Mouse (Mus musculus) liver, embryonic 16.5 days (tissue): ENCODE results near the gene Dlx6. TPM values are rescaled to one million over a fixed set of nuclear protein-coding genes. Genes with fewer than 3 reads are reported as not detected.

Experiments
- ATAC-seq: fragments of 200-750 bp; cut with Nextera tagmentation; 2 replicates; pipeline ENCODE4 v1.8.0; 2017; ENCODE audit warnings: low read depth, mild to moderate bottlenecking, moderate number of reproducible peaks, moderate library complexity
- H3K27ac ChIP-seq: fragments of 300-500 bp; sonication (generic); 2 replicates; pipeline ENCODE4 v1.5.1; 2014; ENCODE audit warnings: mild to moderate bottlenecking, low read length
- H3K27me3 ChIP-seq: fragments of 300-500 bp; sonication (generic); 2 replicates; pipeline ENCODE4 v1.6.1; 2014; ENCODE audit warnings: low read depth, low read length, mixed read lengths; ENCODE audit not compliant: control insufficient read depth, insufficient read depth
- H3K36me3 ChIP-seq: fragments of 300-500 bp; sonication (generic); 2 replicates; pipeline ENCODE4 v1.6.1; 2014; ENCODE audit warnings: mild to moderate bottlenecking; ENCODE audit not compliant: control insufficient read depth, insufficient read depth
- H3K4me1 ChIP-seq: fragments of 300-500 bp; sonication (generic); 2 replicates; pipeline ENCODE4 v1.6.1; 2014; ENCODE audit warnings: low read depth, low read length, mixed read lengths; ENCODE audit not compliant: control insufficient read depth
- H3K4me2 ChIP-seq: fragments of 300-500 bp; sonication (generic); 2 replicates; pipeline ENCODE4 v1.6.1; 2014; ENCODE audit warnings: low read depth, low read length, mixed read lengths
- H3K4me3 ChIP-seq: fragments of 300-500 bp; sonication (generic); 2 replicates; pipeline ENCODE4 v1.5.1; 2014; ENCODE audit warnings: low read depth, mild to moderate bottlenecking, low read length
- H3K9ac ChIP-seq: fragments of 300-500 bp; sonication (generic); 2 replicates; pipeline ENCODE4 v1.6.1; 2014; ENCODE audit warnings: low read depth, low read length
- H3K9me3 ChIP-seq: fragments of 300-500 bp; sonication (generic); replicated peaks from 2 replicates; pipeline ENCODE4 v1.6.1; 2016; ENCODE audit warnings: low read length; ENCODE audit not compliant: control insufficient read depth
- WGBS: fragments of 180-500 bp; shearing (Covaris S2); extraction: QIAGEN DNeasy Blood & Tissue Kit; methylation state at CpG from one replicate; pipeline ENCODE4 v1.1.7; 2014; ENCODE audit not compliant: insufficient replicate concordance; 5-methylcytosine and 5-hydroxymethylcytosine counted together
- polyA plus RNA-seq: library from polyadenylated mRNA; unstranded; fragments of >200 nt; fragmentation: Nextera tagmentation; extraction: Ambion mirVana; gene quantifications from 2 replicates; pipeline ENCODE4 v1.2.1, GENCODE M21; 2015

The Dlx6 gene
- polyA plus RNA-seq: not detected in 2 replicates

DNA sequence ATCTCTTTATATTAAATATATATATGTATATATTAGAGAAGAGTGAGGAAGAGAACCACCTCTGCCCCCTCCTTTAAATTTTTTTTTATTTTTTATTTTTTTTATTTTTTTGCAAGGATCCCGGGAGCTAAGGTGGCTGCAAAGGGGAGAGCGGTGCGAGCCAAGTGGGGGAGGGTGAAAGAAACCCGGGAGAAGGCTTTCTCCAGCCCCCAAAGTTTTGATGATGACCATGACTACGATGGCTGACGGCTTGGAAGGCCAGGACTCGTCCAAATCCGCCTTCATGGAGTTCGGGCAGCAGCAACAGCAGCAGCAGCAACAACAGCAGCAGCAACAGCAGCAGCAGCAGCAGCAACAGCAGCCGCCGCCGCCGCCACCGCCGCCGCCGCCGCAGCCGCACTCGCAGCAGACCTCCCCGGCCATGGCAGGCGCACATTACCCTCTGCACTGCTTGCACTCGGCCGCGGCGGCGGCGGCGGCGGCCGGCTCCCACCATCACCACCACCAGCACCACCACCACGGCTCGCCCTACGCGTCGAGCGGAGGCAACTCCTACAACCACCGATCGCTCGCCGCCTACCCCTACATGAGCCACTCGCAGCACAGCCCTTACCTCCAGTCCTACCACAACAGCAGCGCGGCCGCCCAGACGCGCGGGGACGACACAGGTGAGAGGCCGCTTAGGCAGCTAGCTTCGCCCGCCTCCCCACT is at the start of gene Dlx6:
Gene Dlx6 (plus strand): TSS at position 175 of the 711 bp plus-strand sequence.
- Histone ChIP-seq H3K36me3 (no peaks in the 10 kb centered on the region), H3K4me1 (peaks cover 7% of the 10 kb centered on the region), H3K4me2 (peak within 1 kb of the TSS; percentile 51), H3K27me3 (peaks cover 81% of the 10 kb centered on the region), H3K27ac (no peak within 1 kb of the TSS), H3K4me3 (peak within 1 kb of the TSS; percentile 32), H3K9ac (no peak within 1 kb of the TSS), H3K9me3 (no peaks in the 10 kb centered on the region)
- WGBS: 0% methylated on average over 28 of the region's 52 CpGs
- ATAC-seq: no peak

DNA sequence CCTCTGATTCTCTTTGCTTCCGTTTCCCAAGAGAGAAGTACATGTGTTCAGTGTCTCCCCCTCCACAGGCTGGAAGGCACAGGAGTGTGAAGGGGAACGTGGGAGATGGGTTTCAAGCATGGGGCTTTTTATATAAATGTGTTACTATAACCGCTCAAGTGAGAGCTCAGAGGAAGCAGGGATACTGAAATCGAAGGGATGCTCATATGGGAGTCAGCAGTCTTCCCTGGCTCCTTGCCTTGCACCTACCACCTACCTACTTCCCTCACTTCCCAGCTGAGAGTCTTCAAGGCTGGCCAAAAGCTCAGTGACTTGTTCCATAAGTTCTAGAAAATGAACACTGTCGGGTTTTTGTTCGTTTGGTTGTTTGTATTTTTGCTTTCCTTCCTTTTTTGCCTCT is 46.3 kb upstream of the Dlx6 start:
- Histone ChIP-seq H3K9me3 (no peaks in the 10 kb centered on the region), H3K4me3 (no peak overlapping the region), H3K4me2 (no peak overlapping the region), H3K4me1 (no peaks in the 10 kb centered on the region), H3K36me3 (no peaks in the 10 kb centered on the region), H3K27me3 (no peaks in the 10 kb centered on the region), H3K27ac (no peak overlapping the region), H3K9ac (no peak overlapping the region)
- no peak for ATAC-seq
- 46% methylated on average over 6 of the region's 6 CpGs for WGBS

DNA sequence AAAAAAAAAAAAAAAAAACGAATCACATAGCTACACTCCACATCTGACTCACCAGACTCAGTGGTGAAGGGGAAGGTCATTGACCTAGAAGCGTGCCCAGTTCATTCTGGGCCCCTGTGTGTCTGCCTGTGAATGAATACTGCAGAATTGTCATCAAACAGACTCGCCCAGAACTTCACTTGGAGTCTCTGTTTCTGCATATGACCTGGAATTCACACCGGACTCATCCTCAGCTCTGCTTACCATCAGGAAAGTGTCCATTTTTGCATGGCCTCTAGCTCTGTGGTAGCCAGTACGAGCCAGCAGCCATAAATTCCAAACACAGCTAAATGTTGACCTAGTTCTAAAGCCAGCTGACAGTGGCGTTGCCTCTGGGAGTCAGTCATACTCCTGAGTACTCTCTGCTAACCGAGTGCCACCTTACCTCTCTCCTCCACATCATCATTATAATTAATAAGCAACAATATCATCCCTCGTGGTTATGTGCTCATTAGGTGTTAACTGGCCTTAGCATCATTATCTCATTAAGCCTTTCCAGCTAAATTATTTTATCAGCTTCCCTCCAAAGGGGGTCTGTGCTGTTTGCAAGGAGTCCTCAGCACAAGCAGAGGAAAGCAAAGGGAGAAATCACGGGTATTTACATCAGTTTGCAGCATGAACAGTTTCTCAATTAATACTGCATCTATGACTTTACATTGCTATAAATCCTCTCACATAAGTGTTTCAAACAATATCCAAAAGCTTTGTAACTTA is 44.9 kb upstream of the Dlx6 start:
- 34% methylated on average over 8 of the region's 9 CpGs for WGBS
- no peak overlapping the region for H3K4me2 ChIP-seq
- H3K9ac ChIP-seq: no peak overlapping the region
- no peak overlapping the region for H3K4me3 ChIP-seq
- H3K36me3 ChIP-seq: no peaks in the 10 kb centered on the region
- no peak overlapping the region for H3K27ac ChIP-seq
- H3K9me3 ChIP-seq: no peaks in the 10 kb centered on the region
- no peak for ATAC-seq
- no peaks in the 10 kb centered on the region for H3K27me3 ChIP-seq
- H3K4me1 ChIP-seq: no peaks in the 10 kb centered on the region

DNA sequence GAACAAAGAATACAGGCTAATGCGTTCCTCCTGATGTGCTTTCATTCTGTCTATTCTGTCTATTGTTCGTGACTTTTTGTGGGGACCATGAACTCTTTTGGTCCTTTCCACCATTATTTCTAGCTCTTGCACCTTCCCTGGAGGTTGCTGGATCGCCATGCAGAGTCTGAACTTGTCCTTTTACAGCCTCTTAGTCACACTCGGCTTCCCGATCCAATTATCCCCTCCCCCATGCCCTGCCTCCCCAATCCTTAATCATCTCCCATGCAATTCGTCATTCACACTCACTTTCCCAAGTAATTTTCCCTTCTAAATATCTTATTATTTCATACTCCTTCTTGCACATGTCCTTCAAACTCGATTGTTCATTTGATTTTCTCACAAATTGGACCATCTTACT is 44.0 kb upstream of the Dlx6 start:
- Histone ChIP-seq H3K36me3 (no peaks in the 10 kb centered on the region), H3K27me3 (no peaks in the 10 kb centered on the region), H3K4me3 (no peak overlapping the region), H3K27ac (no peak overlapping the region), H3K4me2 (no peak overlapping the region), H3K9me3 (no peaks in the 10 kb centered on the region), H3K4me1 (no peaks in the 10 kb centered on the region), H3K9ac (no peak overlapping the region)
- no peak for ATAC-seq
- WGBS: 28% methylated on average over 7 of the region's 7 CpGs

- H3K36me3 ChIP-seq: no peaks in the 10 kb centered on the region
- ATAC-seq: no peak
Observed at GRCm38 (mm10) chr6:6825313-6825712, 37.8 kb upstream of the Dlx6 start.

GRCm38 (mm10) chr6:6826861-6827260 is 36.3 kb upstream of the Dlx6 start:
- no peak for ATAC-seq
- Histone ChIP-seq H3K4me1 (no peaks in the 10 kb centered on the region), H3K4me2 (no peak overlapping the region)

More at GRCm38 (mm10) chr6:6825313-6825712, 37.8 kb upstream of the Dlx6 start:
- Histone ChIP-seq H3K9ac (no peak overlapping the region), H3K4me3 (no peak overlapping the region), H3K27me3 (no peaks in the 10 kb centered on the region), H3K4me1 (no peaks in the 10 kb centered on the region), H3K27ac (no peak overlapping the region), H3K9me3 (no peaks in the 10 kb centered on the region), H3K4me2 (no peak overlapping the region)

GRCm38 (mm10) chr6:6830446-6830845 is 32.7 kb upstream of the Dlx6 start:
- no peaks in the 10 kb centered on the region for H3K27me3 ChIP-seq
- no peaks in the 10 kb centered on the region for H3K4me1 ChIP-seq
- H3K9me3 ChIP-seq: no peaks in the 10 kb centered on the region
- WGBS: 31% methylated on average over 7 of the region's 7 CpGs
- no peak overlapping the region for H3K4me2 ChIP-seq
- ATAC-seq: no peak
- no peak overlapping the region for H3K27ac ChIP-seq
- H3K9ac ChIP-seq: no peak overlapping the region
- H3K36me3 ChIP-seq: no peaks in the 10 kb centered on the region
- no peak overlapping the region for H3K4me3 ChIP-seq

More at GRCm38 (mm10) chr6:6826861-6827260, 36.3 kb upstream of the Dlx6 start:
- no peak overlapping the region for H3K27ac ChIP-seq
- H3K27me3 ChIP-seq: no peaks in the 10 kb centered on the region
- no peaks in the 10 kb centered on the region for H3K9me3 ChIP-seq
- H3K9ac ChIP-seq: no peak overlapping the region
- H3K4me3 ChIP-seq: no peak overlapping the region
- WGBS: 80% methylated on average over 1 of the region's 1 CpGs
- no peaks in the 10 kb centered on the region for H3K36me3 ChIP-seq

GRCm38 (mm10) chr6:6833301-6833700 is 29.8 kb upstream of the Dlx6 start:
- Histone ChIP-seq H3K4me3 (no peak overlapping the region), H3K9ac (no peak overlapping the region), H3K27me3 (no peaks in the 10 kb centered on the region), H3K4me2 (no peak overlapping the region), H3K27ac (no peak overlapping the region), H3K36me3 (no peaks in the 10 kb centered on the region), H3K4me1 (no peaks in the 10 kb centered on the region), H3K9me3 (no peaks in the 10 kb centered on the region)
- 61% methylated on average over 3 of the region's 3 CpGs for WGBS
- ATAC-seq: no peak

DNA sequence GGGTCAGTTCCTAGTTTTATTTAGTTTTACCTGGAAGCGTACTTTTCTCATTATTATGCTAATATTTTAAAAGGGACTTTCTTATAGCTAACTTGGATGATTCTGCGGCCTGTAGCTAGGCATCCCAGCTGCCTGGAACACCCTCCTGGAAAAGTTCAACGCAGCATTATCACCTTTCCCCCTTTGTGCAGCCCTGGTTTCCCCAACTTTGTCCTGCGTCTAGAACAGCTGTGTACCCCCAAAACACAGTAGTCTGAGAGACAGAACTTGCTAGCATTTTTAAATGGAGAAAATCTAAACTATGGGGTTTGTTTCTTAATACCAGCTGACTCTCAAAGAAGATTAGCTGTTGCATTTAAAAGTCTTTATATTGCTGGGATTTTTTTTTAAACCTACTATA is 14.6 kb upstream of the Dlx6 start:
- Histone ChIP-seq H3K4me3 (no peak overlapping the region), H3K9me3 (no peaks in the 10 kb centered on the region), H3K4me1 (no peaks in the 10 kb centered on the region), H3K27ac (no peak overlapping the region), H3K9ac (no peak overlapping the region), H3K36me3 (no peaks in the 10 kb centered on the region), H3K4me2 (no peak overlapping the region), H3K27me3 (peaks cover 35% of the 10 kb centered on the region)
- ATAC-seq: no peak
- WGBS: 9% methylated on average over 4 of the region's 4 CpGs
